Mouse (Mus musculus) MEL (cell line): ENCODE data around the gene Gm28035. TPM values are rescaled to one million over a fixed set of nuclear protein-coding genes. Genes with fewer than 3 reads are reported as not detected.

ENCODE experiments used
- DNase-seq: peaks from one replicate; pipeline ENCODE4 v3.0.0; 2011; ENCODE audit warnings: low read depth, low spot score
- H3K27ac ChIP-seq: 2 replicates; pipeline ENCODE4 v1.5.1; 2012; ENCODE audit warnings: low read depth, mild to moderate bottlenecking, control low read depth, low read length, moderate library complexity; ENCODE audit not compliant: control insufficient read depth
- H3K27me3 ChIP-seq, 2 experiments: fragments of 150-350 bp in 1 of 2; sonication (generic) in 1 of 2; 2 replicates each; pipeline ENCODE4 v1.6.1; 2012; ENCODE audit warnings: low read length in 2 of 2, mild to moderate bottlenecking in 2 of 2, improper control_type of control experiment in 1 of 2, moderate library complexity in 1 of 2; ENCODE audit not compliant: insufficient read depth in 2 of 2, control insufficient read depth in 1 of 2
- H3K36me3 ChIP-seq, 2 experiments: 2 replicates each; pipeline ENCODE4 v1.6.1; 2012 to 2014; ENCODE audit warnings: low read length in 2 of 2, improper control_type of control experiment in 1 of 2, inconsistent platforms in 1 of 2, mild to moderate bottlenecking in 1 of 2; ENCODE audit not compliant: insufficient read depth in 2 of 2, control insufficient read depth in 1 of 2
- H3K4me1 ChIP-seq, 2 experiments: fragments of 150-350 bp in 1 of 2; sonication (generic) in 1 of 2; 2 replicates each; pipeline ENCODE4 v1.6.1; 2012; ENCODE audit warnings: low read length in 2 of 2, improper control_type of control experiment in 1 of 2, mild to moderate bottlenecking in 1 of 2; ENCODE audit not compliant: insufficient read depth in 2 of 2, control insufficient read depth in 1 of 2
- H3K4me3 ChIP-seq, 2 experiments: fragments of 150-350 bp in 1 of 2; sonication (generic) in 1 of 2; 2 replicates each; pipeline ENCODE4 v1.5.1; 2012; ENCODE audit warnings: low read depth in 2 of 2, low read length in 2 of 2, mild to moderate bottlenecking in 2 of 2, moderate library complexity in 2 of 2, control low read depth in 1 of 2, improper control_type of control experiment in 1 of 2; ENCODE audit not compliant: control insufficient read depth in 1 of 2, insufficient read depth in 1 of 2
- H3K79me2 ChIP-seq: 2 replicates; pipeline ENCODE4 v1.6.1; 2012; ENCODE audit warnings: mild to moderate bottlenecking, low read length, moderate library complexity; ENCODE audit not compliant: control insufficient read depth, poor library complexity, insufficient read depth
- H3K9ac ChIP-seq: 2 replicates; pipeline ENCODE4 v1.6.1; 2012; ENCODE audit warnings: low read depth, mild to moderate bottlenecking, control low read depth, low read length, moderate library complexity; ENCODE audit not compliant: control insufficient read depth, poor library complexity, severe bottlenecking
- H3K9me3 ChIP-seq: fragments of 150-350 bp; sonication (generic); replicated peaks from 2 replicates; pipeline ENCODE4 v1.6.1; 2012; ENCODE audit warnings: mild to moderate bottlenecking, low read length, improper control_type of control experiment, moderate library complexity; ENCODE audit not compliant: insufficient read depth
- BHLHE40 ChIP-seq: IDR thresholded peaks from 2 replicates; pipeline ENCODE4 v1.6.1; 2012; ENCODE audit warnings: low read depth, mild to moderate bottlenecking, inconsistent platforms, low read length, improper control_type of control experiment, borderline replicate concordance
- CHD2 ChIP-seq: IDR thresholded peaks from 2 replicates; pipeline ENCODE4 v1.6.1; 2011; ENCODE audit warnings: low read length, improper control_type of control experiment
- CTCF ChIP-seq, 3 experiments: IDR thresholded peaks in 2 of 3; conservative IDR thresholded peaks in 1 of 3; 2 replicates each; pipeline ENCODE4 v1.5.1; 2011 to 2012; ENCODE audit warnings: low read length in 3 of 3, low read depth in 2 of 3, mild to moderate bottlenecking in 2 of 3, improper control_type of control experiment in 1 of 3, inconsistent platforms in 1 of 3, mixed read lengths in 1 of 3, moderate library complexity in 1 of 3; ENCODE audit not compliant: control insufficient read depth in 1 of 3, insufficient read depth in 1 of 3, poor library complexity in 1 of 3, severe bottlenecking in 1 of 3
- E2F4 ChIP-seq: IDR thresholded peaks from 2 replicates; pipeline ENCODE4 v1.6.1; 2011; ENCODE audit warnings: low read depth, low read length, improper control_type of control experiment, borderline replicate concordance
- EP300 ChIP-seq, 2 experiments: IDR thresholded peaks; 2 replicates each; pipeline ENCODE4 v1.6.1; 2011; ENCODE audit warnings: improper control_type of control experiment in 2 of 2, low read length in 2 of 2, low read depth in 1 of 2, mild to moderate bottlenecking in 1 of 2
- GABPA ChIP-seq: IDR thresholded peaks from 2 replicates; pipeline ENCODE4 v1.6.1; 2012; ENCODE audit warnings: low read depth, mild to moderate bottlenecking, inconsistent platforms, low read length, improper control_type of control experiment, moderate library complexity
- HCFC1 ChIP-seq: IDR thresholded peaks from 2 replicates; pipeline ENCODE4 v1.6.1; 2012; ENCODE audit warnings: low read depth, mild to moderate bottlenecking, inconsistent platforms, low read length, improper control_type of control experiment, moderate library complexity
- JUND ChIP-seq: IDR thresholded peaks from 2 replicates; pipeline ENCODE4 v1.6.1; 2011; ENCODE audit warnings: low read depth, mild to moderate bottlenecking, improper control_type of control experiment, low read length
- MAX ChIP-seq: IDR thresholded peaks from 2 replicates; pipeline ENCODE4 v1.6.1; 2011; ENCODE audit warnings: low read length, improper control_type of control experiment
- MEF2A ChIP-seq: IDR thresholded peaks from 2 replicates; pipeline ENCODE4 v1.6.1; 2014; ENCODE audit warnings: low read depth, mild to moderate bottlenecking, inconsistent platforms, low read length, improper control_type of control experiment; ENCODE audit not compliant: poor library complexity, insufficient replicate concordance, severe bottlenecking; ENCODE audit errors: extremely low read depth
- MXI1 ChIP-seq: IDR thresholded peaks from 2 replicates; pipeline ENCODE4 v1.6.1; 2011; ENCODE audit warnings: mild to moderate bottlenecking, low read depth, low read length, improper control_type of control experiment
- NRF1 ChIP-seq: IDR thresholded peaks from 2 replicates; pipeline ENCODE4 v1.6.1; 2014; ENCODE audit warnings: low read depth, mild to moderate bottlenecking, inconsistent platforms, low read length, improper control_type of control experiment, moderate library complexity; ENCODE audit not compliant: poor library complexity, insufficient read depth, severe bottlenecking
- POLR2A ChIP-seq, 2 experiments: IDR thresholded peaks; 2 replicates each; pipeline ENCODE4 v1.6.1; 2011 to 2012; ENCODE audit warnings: low read length in 2 of 2, mild to moderate bottlenecking in 2 of 2, control low read depth in 1 of 2, improper control_type of control experiment in 1 of 2, low read depth in 1 of 2, moderate library complexity in 1 of 2; ENCODE audit not compliant: control insufficient read depth in 1 of 2, insufficient read depth in 1 of 2, poor library complexity in 1 of 2
- POLR2AphosphoS2 ChIP-seq: IDR thresholded peaks from 2 replicates; pipeline ENCODE4 v1.6.1; 2011; ENCODE audit warnings: low read length, improper control_type of control experiment
- POLR2AphosphoS5 ChIP-seq: IDR thresholded peaks from 2 replicates; pipeline ENCODE4 v1.6.1; 2012; ENCODE audit warnings: low read depth, borderline replicate concordance, mild to moderate bottlenecking, inconsistent platforms, low read length, moderate library complexity, mixed read lengths
- RAD21 ChIP-seq: IDR thresholded peaks from 2 replicates; pipeline ENCODE4 v1.6.1; 2011; ENCODE audit warnings: mild to moderate bottlenecking, low read depth, low read length, improper control_type of control experiment
- SIN3A ChIP-seq: IDR thresholded peaks from 2 replicates; pipeline ENCODE4 v1.6.1; 2012; ENCODE audit warnings: low read length, improper control_type of control experiment, inconsistent platforms
- SMC3 ChIP-seq: IDR thresholded peaks from 2 replicates; pipeline ENCODE4 v1.6.1; 2011; ENCODE audit warnings: low read depth, low read length, improper control_type of control experiment
- TBP ChIP-seq: IDR thresholded peaks from 2 replicates; pipeline ENCODE4 v1.8.0; 2011; ENCODE audit warnings: low read depth, low read length, improper control_type of control experiment
- USF1 ChIP-seq: IDR thresholded peaks from 2 replicates; pipeline ENCODE4 v1.6.1; 2014; ENCODE audit warnings: low read depth, mild to moderate bottlenecking, inconsistent platforms, low read length, improper control_type of control experiment, moderate library complexity
- ZC3H11A ChIP-seq: IDR thresholded peaks from 2 replicates; pipeline ENCODE4 v1.6.1; 2012; ENCODE audit warnings: low read depth, mild to moderate bottlenecking, inconsistent platforms, low read length, improper control_type of control experiment
- ZMIZ1 ChIP-seq: IDR thresholded peaks from 2 replicates; pipeline ENCODE4 v1.6.1; 2012; ENCODE audit warnings: low read depth, mild to moderate bottlenecking, inconsistent platforms, low read length, improper control_type of control experiment, moderate library complexity
- ZNF384 ChIP-seq: IDR thresholded peaks from 2 replicates; pipeline ENCODE4 v1.6.1; 2012; ENCODE audit warnings: low read depth, mild to moderate bottlenecking, inconsistent platforms, low read length, improper control_type of control experiment
- polyA plus RNA-seq, 2 experiments: library from polyadenylated mRNA; stranded (reverse) in 1 of 2; unstranded in 1 of 2; fragments of >175 nt in 1 of 2; fragments of >200 nt in 1 of 2; gene quantifications; 2 replicates each; pipeline versions ENCODE4 v1.2.1 to v1.2.4; 2012; ENCODE audit warnings: low replicate concordance in 2 of 2, low read depth in 1 of 2; ENCODE audit not compliant: insufficient read length in 2 of 2, insufficient read depth in 1 of 2, missing spikeins in 1 of 2
- total RNA-seq: library from RNA; depleted of rRNA; stranded (reverse); fragments of 300-350 nt; gene quantifications from 2 replicates; pipeline ENCODE4 v1.2.3, GENCODE M21; 2012

Gene Gm28035
- total and polyA plus RNA-seq, 3 experiments = 0.26 TPM; not detected in 2

DNA sequence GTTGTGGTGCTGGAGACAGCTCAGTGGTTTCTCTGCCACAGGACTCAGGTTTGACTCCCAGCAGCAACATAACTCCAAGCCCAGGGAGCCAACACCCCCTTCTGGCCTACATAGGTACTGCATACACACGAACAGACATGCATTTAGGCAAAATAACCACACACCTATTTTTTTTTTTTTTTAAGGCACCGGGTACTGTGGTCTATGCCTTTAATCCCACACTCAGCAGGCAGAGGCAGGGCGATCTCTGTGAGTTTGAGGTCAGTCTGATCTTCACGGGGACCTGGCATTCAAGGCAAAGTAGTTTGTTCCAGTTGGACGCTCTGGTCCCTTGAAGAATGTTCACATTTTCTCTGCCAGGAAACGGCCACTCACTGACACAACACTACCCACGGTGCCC lies 36.9 kb upstream of the Gm28035 start:
- peak; percentile 83 for DNase-seq
- H3K4me3 ChIP-seq = no peak overlapping the region
- no peak overlapping the region for H3K9ac ChIP-seq
- no peaks in the 10 kb centered on the region for H3K9me3 ChIP-seq
- H3K36me3 ChIP-seq = no peaks in the 10 kb centered on the region
- no peaks in the 10 kb centered on the region; the same call in 1 of the 2 replicates for H3K79me2 ChIP-seq
- peaks cover 3 to 4% of the 10 kb centered on the region in 2 experiments; a peak in 1 of 4 replicates for H3K4me1 ChIP-seq
- peak; percentile 90 for TF ChIP-seq ZNF384
- peak; percentile 60 to 84 (median 72) for TF ChIP-seq CTCF (IDR thresholded peaks at IDR 0.05 in 2 of 3, conservative IDR thresholded peaks at IDR 0.05 in 1 of 3; ENCODE audit: control insufficient read depth in 1 of 3, insufficient read depth in 1 of 3, low read depth in 2 of 3, low read length in 3 of 3, poor library complexity in 1 of 3, severe bottlenecking in 1 of 3)
- TF ChIP-seq JUND = no peak
- peak; percentile 62 for TF ChIP-seq RAD21
- TF ChIP-seq MAX = no peak
- TF ChIP-seq SMC3 = peak; percentile 57
- TF ChIP-seq SIN3A = peak; percentile 44; the same call in 1 of the 2 replicates
- TF ChIP-seq GABPA = no peak
- no peak for TF ChIP-seq POLR2AphosphoS5
- peak; percentile 38; the same call in 1 of the 2 replicates for TF ChIP-seq ZC3H11A
- no peak overlapping the region for H3K27ac ChIP-seq
- no peaks in the 10 kb centered on the region for H3K27me3 ChIP-seq

DNA sequence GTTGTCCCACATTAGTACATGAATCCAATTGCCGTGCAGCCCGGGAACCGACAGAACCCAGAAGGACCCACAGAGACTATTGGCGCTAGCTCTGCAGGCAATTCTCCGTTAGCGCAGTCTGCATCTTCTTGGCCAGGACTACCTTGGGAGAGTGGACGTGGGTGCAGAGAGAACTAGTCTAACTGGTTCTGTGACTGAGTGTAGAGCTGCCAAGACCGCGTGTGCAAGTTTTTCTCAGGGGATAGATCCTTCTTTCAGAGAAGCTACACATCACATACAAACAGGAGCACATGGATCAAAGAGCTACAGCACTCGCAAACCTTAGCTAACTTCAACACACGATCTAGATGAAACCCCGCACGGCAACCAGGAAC lies 35.1 kb upstream of the Gm28035 start:
- H3K36me3 ChIP-seq = no peaks in the 10 kb centered on the region
- H3K79me2 ChIP-seq = no peaks in the 10 kb centered on the region; the same call in 1 of the 2 replicates
- no peaks in the 10 kb centered on the region for H3K27me3 ChIP-seq
- peaks cover 3 to 4% of the 10 kb centered on the region in 2 experiments; a peak in 1 of 4 replicates for H3K4me1 ChIP-seq
- H3K27ac ChIP-seq = peak overlapping the region; percentile 66
- no peaks in the 10 kb centered on the region for H3K9me3 ChIP-seq
- DNase-seq = no peak
- peak overlapping the region; percentile 76 for H3K9ac ChIP-seq
- TF ChIP-seq E2F4 (0 out of 2 replicates have a peak, but pooled peaks have one; percentile 22), SMC3 (peak; percentile 18; the same call in 1 of the 2 replicates), GABPA (no peak), MAX (peak; percentile 83; the same call in 1 of the 2 replicates), TBP (no peak)
- peak overlapping the region; percentile 74 to 77 for H3K4me3 ChIP-seq

GRCm38 (mm10) chr2:30205629-30206357 lies 34.6 kb upstream of the Gm28035 start, which contains the start of gene Kyat1:
Gene Kyat1, minus strand, starts transcription at chr2:30205847.
- Histone ChIP-seq H3K79me2 (no peaks in the 10 kb centered on the region; the same call in 1 of the 2 replicates), H3K27me3 (no peaks in the 10 kb centered on the region), H3K9ac (peak within 1 kb of the TSS; percentile 76), H3K4me1 (peaks cover 3 to 4% of the 10 kb centered on the region in 2 experiments; a peak in 1 of 4 replicates), H3K27ac (peak within 1 kb of the TSS; percentile 66), H3K36me3 (no peaks in the 10 kb centered on the region), H3K4me3 (peak within 1 kb of the TSS; percentile 74 to 77), H3K9me3 (no peaks in the 10 kb centered on the region)
- DNase-seq = peak; percentile 99
- TF ChIP-seq HCFC1 (peak; percentile 89), POLR2A (IDR thresholded peaks at IDR 0.05; ENCODE audit: control insufficient read depth in 1 of 2, insufficient read depth in 1 of 2, low read depth in 1 of 2, low read length in 2 of 2, poor library complexity in 1 of 2) (peak; percentile 68 to 88; a peak in 3 of 4 replicates), NRF1 (0 out of 2 replicates have a peak, but pooled peaks have one; percentile 4), MXI1 (peak; percentile 97), ZMIZ1 (0 out of 2 replicates have a peak, but pooled peaks have one; percentile 21), BHLHE40 (peak; percentile 87), SIN3A (peak; percentile 99), EP300 (IDR thresholded peaks at IDR 0.05; ENCODE audit: low read depth in 1 of 2, low read length in 2 of 2) (no peak), E2F4 (no peak), POLR2AphosphoS2 (peak; percentile 62; the same call in 1 of the 2 replicates), MEF2A (no peak), CTCF (IDR thresholded peaks at IDR 0.05 in 2 of 3, conservative IDR thresholded peaks at IDR 0.05 in 1 of 3; ENCODE audit: control insufficient read depth in 1 of 3, insufficient read depth in 1 of 3, low read depth in 2 of 3, low read length in 3 of 3, poor library complexity in 1 of 3, severe bottlenecking in 1 of 3) (no peak), CHD2 (no peak), USF1 (peak; percentile 49), ZC3H11A (no peak)
